Mouse (Mus musculus) hindlimb bud, embryonic 11.5 days (tissue): ENCODE measurements around the gene Gm6993.

Experiments
- DNase-seq: peaks from one replicate; pipeline ENCODE4 v3.0.0-alpha.2; 2012; ENCODE audit warnings: low read depth, low spot score; ENCODE audit errors: extremely low spot score

Gene Gm6993

GRCm38 (mm10) chr12:31270776-31271175 is 30.2 kb downstream of the Gm6993 start:
- no peak for DNase-seq

DNA sequence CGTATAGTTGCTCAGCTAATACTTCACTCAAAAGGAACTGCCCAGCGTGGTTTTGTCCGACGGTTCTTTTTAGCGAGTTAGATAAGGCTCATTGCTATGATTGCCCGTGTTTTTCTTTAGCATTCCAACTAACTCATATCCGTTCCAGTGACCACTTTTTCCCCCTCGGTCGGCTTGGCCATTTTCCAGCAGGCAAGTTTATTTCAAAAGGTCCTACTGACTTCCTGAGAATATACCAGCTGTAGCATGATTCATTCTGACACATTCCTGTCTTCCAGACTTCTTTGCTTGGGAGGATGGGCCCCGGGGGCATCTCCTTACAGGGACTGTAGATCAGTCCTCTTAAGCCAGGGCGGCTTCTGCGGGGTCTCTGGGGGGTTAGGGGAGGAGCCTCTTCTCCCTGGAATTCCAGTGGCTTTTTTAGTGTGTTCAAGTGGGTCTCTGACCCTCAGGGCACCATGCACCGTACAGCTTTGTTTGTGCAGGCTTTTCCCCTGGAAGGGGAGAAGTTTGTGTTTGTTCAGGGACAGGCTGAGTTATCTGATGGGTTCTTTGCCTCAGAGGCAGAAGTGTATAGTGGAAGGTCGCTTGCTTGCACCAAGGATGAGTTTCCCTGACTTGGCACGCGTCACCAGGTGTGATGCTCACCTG is 30.9 kb downstream of the Gm6993 start:
- DNase-seq, result no peak

DNA sequence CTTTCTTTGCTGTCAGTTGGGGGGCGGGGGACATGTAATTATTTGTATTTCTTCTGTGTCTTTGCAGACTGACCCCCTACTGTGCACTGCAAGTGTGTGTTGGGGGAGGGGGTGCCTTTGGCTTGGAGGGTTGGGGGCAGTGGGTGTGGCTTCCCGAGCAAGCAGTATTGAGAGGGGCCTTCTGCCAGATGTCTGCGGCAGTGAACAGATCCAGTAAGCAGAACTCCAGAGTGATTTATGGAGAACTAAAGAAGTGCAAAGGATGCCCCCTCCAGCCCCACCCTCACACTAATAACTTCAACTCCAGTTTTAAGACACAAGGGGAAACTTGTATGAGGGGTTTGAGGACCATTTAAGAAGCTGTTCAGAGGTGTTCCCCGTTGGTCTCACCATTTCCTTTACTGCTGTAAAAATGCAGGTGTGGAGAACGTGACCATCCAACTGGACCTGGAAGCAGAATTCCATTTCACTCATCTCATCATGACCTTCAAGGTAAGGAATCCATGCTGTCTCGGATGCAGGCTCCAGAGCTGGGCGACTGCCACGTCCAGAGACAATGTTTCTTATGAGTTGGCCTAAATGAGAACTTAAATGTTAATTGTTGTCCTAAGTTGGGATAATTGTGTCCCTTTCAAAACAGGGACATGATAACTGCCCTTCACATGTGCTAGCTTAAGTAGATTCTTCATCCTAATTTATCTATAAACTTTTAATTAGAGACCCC is 31.6 kb downstream of the Gm6993 start:
- no peak for DNase-seq

DNA sequence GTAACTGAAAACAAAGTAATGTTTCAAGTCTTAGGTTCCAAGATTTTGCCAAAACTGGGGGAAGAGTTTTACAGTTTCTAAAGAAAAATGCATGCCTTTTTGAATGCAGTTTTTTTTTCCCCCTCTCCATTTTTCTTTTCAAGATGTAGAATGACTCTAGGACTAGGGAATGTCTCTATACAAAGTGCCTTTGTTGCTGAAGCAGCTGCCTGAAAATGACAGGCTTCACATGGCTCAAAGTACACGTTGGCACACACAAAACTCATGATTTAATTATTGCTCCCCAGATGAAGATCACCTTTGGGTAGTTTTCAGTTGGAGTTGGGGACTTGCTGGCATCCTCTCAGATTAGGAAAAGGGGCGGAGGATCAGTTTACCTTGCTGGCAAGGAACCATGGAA is 32.3 kb downstream of the Gm6993 start:
- DNase-seq, result no peak

DNA sequence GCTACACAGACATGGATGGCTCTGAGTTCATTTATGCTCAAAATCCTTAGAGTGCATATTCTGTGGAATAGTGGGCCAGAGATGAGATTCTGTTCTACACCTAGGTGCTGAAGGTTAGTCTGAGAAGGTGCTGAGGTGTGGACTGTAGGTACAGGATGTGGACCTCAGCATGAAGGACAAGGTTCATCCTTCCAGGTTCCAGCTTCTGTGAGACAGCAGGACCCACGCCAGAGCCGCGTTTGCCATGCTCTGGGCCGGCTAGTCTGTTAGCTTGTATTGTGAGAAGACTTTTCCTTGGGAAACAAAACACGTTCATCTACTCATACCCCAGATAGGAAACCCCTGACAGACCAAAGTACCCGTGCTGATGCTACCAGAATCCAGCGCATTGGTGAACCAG is 33.1 kb downstream of the Gm6993 start:
- no peak for DNase-seq

GRCm38 (mm10) chr12:31275411-31275810 is 34.8 kb downstream of the Gm6993 start:
- DNase-seq, result no peak

GRCm38 (mm10) chr12:31278270-31278669 is 37.7 kb downstream of the Gm6993 start:
- DNase-seq, result no peak

DNA sequence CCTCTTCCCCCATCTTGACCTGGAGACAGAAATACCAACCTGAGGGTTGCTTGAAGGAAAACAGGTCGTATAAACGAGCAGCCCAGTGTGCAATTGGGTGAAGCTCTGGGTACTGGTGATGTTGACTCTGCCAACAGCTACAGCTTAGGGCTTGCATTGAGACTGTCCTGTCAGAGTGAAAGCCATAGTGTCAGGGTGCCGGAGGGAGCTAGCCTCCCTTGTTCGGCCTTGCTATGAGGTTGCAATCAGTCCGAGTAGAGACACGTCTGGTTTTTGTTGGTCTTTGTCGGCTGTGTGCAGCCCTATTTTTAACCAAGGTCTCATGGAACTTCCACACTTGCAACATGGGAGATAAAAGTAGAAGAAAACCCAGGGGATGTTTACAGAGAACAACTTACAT is 39.7 kb downstream of the Gm6993 start:
- no peak for DNase-seq

DNA sequence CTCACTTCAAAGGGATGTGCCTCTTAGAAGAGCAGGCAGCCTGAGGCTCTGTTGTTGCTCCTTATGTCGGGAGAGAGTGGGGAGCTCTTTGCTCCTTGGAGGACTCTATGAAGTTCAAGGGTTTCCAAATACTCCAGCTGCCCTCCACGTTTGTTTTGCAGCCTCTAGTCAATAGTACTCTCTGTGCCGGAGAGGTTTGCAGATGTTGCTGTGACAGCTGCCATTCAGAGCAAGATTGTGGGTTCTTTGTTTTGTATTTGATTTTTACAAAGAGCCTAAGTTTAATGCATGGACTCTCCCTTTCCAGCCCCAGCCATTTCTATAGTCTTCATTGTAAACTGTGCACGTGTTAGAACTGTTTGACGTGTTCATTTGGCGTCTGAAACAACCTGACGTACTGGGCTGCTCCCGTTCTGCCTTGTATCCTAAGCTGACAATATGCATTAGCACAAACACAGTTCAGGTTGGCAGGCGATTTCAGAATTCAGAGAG is 40.6 kb downstream of the Gm6993 start:
- DNase-seq, result no peak

DNA sequence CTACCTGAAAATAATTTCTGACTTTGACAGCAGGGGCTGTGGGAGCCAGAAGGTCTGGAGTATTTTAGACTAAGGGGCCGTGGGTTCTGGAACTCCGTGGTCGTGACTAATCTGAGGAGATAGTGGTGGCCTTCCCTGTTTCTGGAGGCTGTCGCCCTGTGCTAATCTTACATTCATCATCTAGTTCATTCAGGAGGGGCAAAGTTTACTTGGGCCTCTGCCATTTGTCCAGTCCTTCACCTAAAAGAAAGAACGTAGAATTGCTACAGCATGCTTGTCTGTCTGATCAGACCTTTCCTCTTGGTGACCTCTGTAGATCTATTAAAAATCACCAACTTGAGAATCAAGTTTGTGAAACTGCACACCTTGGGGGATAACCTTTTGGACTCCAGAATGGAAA is 41.7 kb downstream of the Gm6993 start:
- no peak for DNase-seq

DNA sequence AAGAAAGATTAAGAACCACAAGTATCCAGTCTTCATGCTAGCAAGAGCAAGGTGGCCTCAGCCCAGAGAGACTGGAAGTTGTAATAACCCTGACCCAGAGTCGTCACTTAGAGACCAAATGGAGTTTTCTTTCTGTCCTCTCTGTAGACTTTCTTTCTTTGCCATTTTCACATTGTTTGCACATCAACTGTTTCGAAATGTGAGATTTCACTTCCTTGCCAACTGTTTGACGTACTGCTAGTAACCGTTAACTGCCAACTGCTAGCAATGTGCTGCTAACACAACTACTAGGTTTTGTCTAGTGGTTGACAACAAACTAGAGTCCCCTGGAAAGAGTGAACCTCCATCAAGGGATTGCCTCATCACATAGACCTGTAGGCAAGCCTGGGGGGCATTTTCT is 42.6 kb downstream of the Gm6993 start:
- DNase-seq, result no peak

DNA sequence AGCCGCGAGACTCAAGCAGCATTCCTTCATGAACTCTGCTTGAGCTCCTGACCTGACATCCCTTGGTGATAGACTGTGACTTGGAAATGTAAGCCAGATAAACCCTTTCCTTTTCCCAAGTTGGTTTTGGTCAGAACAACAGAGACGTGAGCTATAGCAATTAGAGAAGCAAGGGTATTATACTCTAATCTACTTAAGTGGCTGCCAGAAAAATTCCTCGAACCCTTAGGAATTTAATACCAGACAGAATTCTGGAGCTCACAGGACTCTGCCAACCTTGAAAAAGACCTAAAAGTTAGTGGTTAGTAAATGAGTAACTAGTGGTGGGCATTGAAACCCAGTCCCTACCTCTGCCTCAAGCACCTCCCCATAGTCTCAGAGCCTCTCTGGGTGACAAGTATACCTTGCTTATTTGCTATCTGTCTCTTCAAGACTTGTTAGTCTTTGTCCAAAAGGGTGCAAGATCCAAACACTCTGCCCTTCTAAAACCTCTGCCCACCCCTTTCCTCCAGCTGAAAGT is 43.1 kb downstream of the Gm6993 start:
- DNase-seq, result no peak

- DNase-seq, result no peak
These were observed 48.5 kb downstream of the Gm6993 start for GRCm38 (mm10) chr12:31289046-31289445.
